Mouse (Mus musculus) gastrocnemius, adult 2 months (tissue): ENCODE data around the gene Yeats4. TPM values are rescaled to one million over a fixed set of nuclear protein-coding genes. Genes with fewer than 3 reads are reported as not detected.

ENCODE experiments used
- DNase-seq: peaks from one replicate; pipeline ENCODE4 v3.0.0; 2022
- H3K27ac ChIP-seq: fragments of 200-600 bp; 2 replicates; pipeline ENCODE4 v1.8.1; 2022; ENCODE audit warnings: mild to moderate bottlenecking
- H3K4me3 ChIP-seq: fragments of 200-600 bp; 2 replicates; pipeline ENCODE4 v1.8.1; 2022; ENCODE audit warnings: mild to moderate bottlenecking, moderate library complexity
- CTCF ChIP-seq: fragments of 200-600 bp; IDR thresholded peaks from 2 replicates; pipeline ENCODE4 v1.8.1; 2022; ENCODE audit warnings: antibody characterized with exemption, mild to moderate bottlenecking, moderate library complexity
- intact Hi-C: fragments of 180-260 bp; cut with DNase I; formaldehyde crosslinking; loops from one replicate; pipeline ENCODE4 v1.15.1; 2025
- total RNA-seq, 2 experiments: library from RNA; stranded (reverse); gene quantifications; 2 replicates each; pipeline ENCODE4 v1.2.3; 2021

Gene Yeats4
- total RNA-seq, 2 experiments from 2014 or later, result 16.9 to 17.1 TPM

- no peak overlapping the region for H3K4me3 ChIP-seq
- intact Hi-C loops, result no loop called here
- H3K27ac ChIP-seq, result no peak overlapping the region
- no peak for TF ChIP-seq CTCF
- no peak for DNase-seq
Observed at GRCm38 (mm10) chr10:117195748-117196147, 28.6 kb downstream of the Yeats4 start.

GRCm38 (mm10) chr10:117195005-117195404 is 29.3 kb downstream of the Yeats4 start:
- intact Hi-C loops, result no loop called here
- no peak for DNase-seq
- Histone ChIP-seq H3K4me3 (no peak overlapping the region), H3K27ac (no peak overlapping the region)
- TF ChIP-seq CTCF, result no peak

- no peak for TF ChIP-seq CTCF
- intact Hi-C loops, result no loop called here
Observed at GRCm38 (mm10) chr10:117193364-117193763, 30.9 kb downstream of the Yeats4 start.

GRCm38 (mm10) chr10:117185399-117186089 is 38.8 kb downstream of the Yeats4 start:
- no peak for TF ChIP-seq CTCF
- H3K4me3 ChIP-seq, result no peak overlapping the region
- H3K27ac ChIP-seq, result no peak overlapping the region
- intact Hi-C loops, result no loop called here
- DNase-seq, result no peak

More at GRCm38 (mm10) chr10:117193364-117193763, 30.9 kb downstream of the Yeats4 start:
- no peak overlapping the region for H3K27ac ChIP-seq
- no peak overlapping the region for H3K4me3 ChIP-seq
- no peak for DNase-seq

- TF ChIP-seq CTCF, result no peak
- DNase-seq, result no peak
- no peak overlapping the region for H3K4me3 ChIP-seq
- intact Hi-C loops, result no loop called here
- H3K27ac ChIP-seq, result no peak overlapping the region
Observed at GRCm38 (mm10) chr10:117181098-117181497, 43.2 kb downstream of the Yeats4 start.

GRCm38 (mm10) chr10:117174645-117175044 is 49.7 kb downstream of the Yeats4 start:
- intact Hi-C loops, result no loop called here
- Histone ChIP-seq H3K4me3 (no peak overlapping the region), H3K27ac (no peak overlapping the region)
- TF ChIP-seq CTCF, result no peak
- no peak for DNase-seq

DNA sequence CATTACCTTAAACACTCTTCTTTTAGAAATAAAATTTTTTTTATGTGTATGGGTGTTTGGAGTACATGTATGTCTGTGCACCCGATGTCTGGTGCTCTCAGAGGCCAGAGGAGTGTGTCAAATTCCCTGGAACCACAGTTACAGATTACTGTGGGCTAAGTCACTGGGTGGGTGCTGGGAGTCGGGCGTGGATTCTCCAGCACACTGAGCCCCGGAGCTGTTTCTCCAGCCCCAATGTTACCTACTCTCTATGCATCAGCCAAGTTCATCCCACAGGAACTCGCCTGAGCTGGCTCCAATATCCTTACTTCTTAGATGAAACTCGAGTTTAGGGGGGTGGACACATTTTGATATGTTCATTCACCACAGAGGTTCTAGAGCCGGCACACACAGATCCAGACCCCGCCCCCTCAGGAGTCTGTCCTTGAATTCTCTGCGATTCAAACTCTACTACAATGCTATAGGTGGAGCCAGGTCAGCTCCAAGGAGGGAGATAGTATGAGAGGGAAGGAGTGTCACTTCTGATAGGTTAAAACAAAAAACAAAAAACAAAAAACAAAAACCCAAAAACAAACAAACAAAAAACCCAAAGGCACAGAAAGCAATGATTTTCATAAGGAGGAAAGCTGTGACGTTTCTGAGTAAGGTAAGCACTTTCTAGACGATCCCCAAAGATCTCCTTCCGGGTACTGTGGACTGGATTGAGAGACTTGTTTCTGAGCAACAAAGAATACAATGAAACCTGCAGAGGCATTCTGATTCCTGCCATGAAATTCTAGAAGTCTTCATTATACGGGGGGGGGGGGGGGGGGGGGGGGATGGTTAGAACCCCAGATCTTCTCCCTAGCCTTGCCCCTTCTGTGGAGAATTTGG is 50.5 kb downstream of the Yeats4 start:
- no peak for TF ChIP-seq CTCF
- intact Hi-C loops, result no loop called here
- Histone ChIP-seq H3K27ac (no peak overlapping the region), H3K4me3 (no peak overlapping the region)
- DNase-seq, result no peak

GRCm38 (mm10) chr10:117173111-117173510 is 51.2 kb downstream of the Yeats4 start:
- DNase-seq, result no peak
- no peak overlapping the region for H3K4me3 ChIP-seq
- H3K27ac ChIP-seq, result no peak overlapping the region
- TF ChIP-seq CTCF, result no peak
- intact Hi-C loops, result no loop called here

DNA sequence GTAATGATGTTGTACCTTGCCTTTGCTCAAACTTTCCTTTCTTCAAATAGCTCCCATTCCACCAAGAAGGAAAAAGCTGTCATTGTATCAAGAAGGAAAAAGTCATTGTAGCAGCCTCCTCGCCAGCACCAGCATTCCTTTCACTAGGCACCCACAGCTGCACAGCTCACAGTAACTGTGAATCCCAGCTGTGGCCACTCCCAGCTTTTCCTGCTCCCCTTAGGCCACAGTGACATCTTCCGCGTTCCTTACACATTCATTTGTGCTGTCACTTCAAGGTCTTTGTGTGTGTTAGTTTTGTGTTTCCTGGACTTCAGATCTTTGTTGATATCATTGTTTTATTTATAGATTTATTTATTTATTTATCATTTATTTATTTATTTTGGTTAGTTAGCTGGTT is 52.2 kb downstream of the Yeats4 start:
- no peak overlapping the region for H3K27ac ChIP-seq
- H3K4me3 ChIP-seq, result no peak overlapping the region
- intact Hi-C loops, result no loop called here
- no peak for DNase-seq
- TF ChIP-seq CTCF, result no peak

DNA sequence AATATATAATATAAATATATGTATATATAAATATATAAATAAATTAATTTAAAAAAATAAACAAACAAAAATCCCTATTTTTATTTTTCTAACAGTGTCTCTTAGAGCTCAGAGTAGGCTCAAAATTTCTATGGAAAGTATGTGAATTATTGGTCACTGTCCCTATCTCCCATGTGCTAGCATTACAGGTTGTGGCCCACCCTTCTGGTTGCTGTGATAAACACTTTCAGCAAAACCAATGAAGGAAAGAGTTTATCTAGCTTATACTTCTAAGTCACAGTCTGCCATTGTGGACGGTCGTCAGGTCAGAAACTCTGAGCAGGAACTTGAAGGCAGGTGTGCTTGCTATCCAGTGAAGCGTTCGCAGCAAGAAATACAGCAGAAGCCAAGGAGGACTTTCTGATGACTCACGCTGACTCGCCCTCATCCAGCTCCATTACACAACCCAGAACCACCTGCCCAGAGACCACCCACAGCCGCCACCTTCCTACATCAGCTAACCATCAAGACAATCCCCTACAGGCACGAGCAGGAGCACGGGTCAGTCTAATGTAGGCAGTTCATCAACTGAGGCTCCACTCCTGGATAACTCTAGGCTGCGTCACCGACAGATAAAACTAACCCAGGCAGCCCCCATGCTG is 57.4 kb downstream of the Yeats4 start:
- TF ChIP-seq CTCF, result no peak
- no peak for DNase-seq
- H3K4me3 ChIP-seq, result no peak overlapping the region
- intact Hi-C loops, result no loop called here
- no peak overlapping the region for H3K27ac ChIP-seq

Other genes starting within 250 kb of the Yeats4 start
- gene Best3, start 238.2 kb downstream of the Yeats4 start, total RNA-seq, result 10 to 100 TPM; 17.7 to 34.1 TPM
- gene Lrrc10, start 179.2 kb downstream of the Yeats4 start, total RNA-seq, result under 1 TPM in 1 of 2 experiments, not detected in 1; 0.17 TPM
- gene Cct2, start 160.7 kb downstream of the Yeats4 start, total RNA-seq, result 100 to 1,000 TPM; 112 to 125 TPM
- 10 to 100 TPM in 1 of 2 experiments, 1 to 10 TPM in 1; 8.1 to 11.5 TPM for gene Frs2, start 76.0 kb downstream of the Yeats4 start, total RNA-seq
- gene 9530003J23Rik, start 14.2 kb upstream of the Yeats4 start, total RNA-seq, result not detected
- gene Lyz2, start 57.8 kb upstream of the Yeats4 start, total RNA-seq, result 10 to 100 TPM; 30.6 to 45.9 TPM
- 1 to 10 TPM; 3.7 to 6.3 TPM for gene Lyz1, start 68.4 kb upstream of the Yeats4 start, total RNA-seq
- 10 to 100 TPM; 21.8 to 26.0 TPM for gene Cpsf6, start 155.5 kb upstream of the Yeats4 start, total RNA-seq